Mouse (Mus musculus) adrenal gland, postnatal 10 days (tissue): ENCODE results near the gene Fhod1. TPM values are rescaled to one million over a fixed set of nuclear protein-coding genes. Genes with fewer than 3 reads are reported as not detected.
A peak's percentile ranks its signal among the peaks of the same experiment; 100 is the strongest.
"Not testable (repeated sequence)": the region's sequence is repeated elsewhere in the genome, so short reads cannot be mapped to it uniquely, and the experiment has no call there.

Experiments
- DNase-seq: peaks from one replicate; pipeline ENCODE4 v3.0.0; 2021; ENCODE audit warnings: mixed read lengths
- microRNA-seq: library from miRNA; unstranded; fragments of <30 nt; microRNA quantifications from one replicate; pipeline ENCODE4 v1.2.0, GENCODE M21; 2021
- total RNA-seq, 2 experiments: library from RNA; stranded (reverse); gene quantifications; 2 replicates each; pipeline ENCODE4 v1.2.3; 2021

The Fhod1 gene
- total RNA-seq, 2 experiments from 2014 or later = 11.9 to 16.5 TPM

DNA sequence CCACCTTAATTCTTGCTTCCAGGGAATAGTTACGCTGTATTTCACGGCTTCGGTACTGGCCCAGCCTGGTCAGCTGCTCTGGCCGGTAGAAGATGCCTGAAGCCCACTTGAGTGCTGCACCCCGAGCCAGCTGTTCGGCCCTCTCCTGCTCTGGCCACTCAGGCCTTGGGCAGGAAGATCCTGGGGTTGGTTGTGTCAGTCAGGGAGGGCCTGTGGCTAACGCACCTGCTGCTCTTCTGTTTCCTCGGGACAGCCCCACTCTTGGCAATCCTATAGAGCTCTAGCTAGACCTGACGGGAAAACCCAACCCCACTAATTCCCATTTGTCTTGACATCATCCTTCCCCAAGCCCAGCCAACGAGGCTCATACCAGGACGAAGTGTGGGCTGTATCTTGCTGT lies 52.5 kb downstream of the Fhod1 start:
- DNase-seq = no peak

DNA sequence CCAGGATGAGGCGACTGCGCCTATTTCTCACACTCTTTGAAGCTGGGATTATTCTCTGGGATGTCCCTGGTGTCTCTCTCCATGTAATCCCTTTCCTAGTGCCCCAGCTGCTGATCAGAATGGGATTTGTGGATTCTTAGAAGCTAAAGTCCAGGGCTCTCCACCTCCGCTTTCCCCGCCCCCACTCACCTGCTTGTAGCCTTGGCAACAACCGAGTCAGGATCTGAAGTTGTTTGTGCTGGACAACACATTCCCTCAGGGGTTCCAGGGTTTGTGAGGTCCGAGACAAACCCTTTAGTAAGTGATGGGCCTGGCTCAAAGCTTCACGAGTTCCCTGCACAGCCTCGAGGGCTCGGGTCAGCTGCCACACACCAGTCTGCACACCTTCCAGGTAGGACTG lies 53.0 kb downstream of the Fhod1 start:
- DNase-seq = no peak

DNA sequence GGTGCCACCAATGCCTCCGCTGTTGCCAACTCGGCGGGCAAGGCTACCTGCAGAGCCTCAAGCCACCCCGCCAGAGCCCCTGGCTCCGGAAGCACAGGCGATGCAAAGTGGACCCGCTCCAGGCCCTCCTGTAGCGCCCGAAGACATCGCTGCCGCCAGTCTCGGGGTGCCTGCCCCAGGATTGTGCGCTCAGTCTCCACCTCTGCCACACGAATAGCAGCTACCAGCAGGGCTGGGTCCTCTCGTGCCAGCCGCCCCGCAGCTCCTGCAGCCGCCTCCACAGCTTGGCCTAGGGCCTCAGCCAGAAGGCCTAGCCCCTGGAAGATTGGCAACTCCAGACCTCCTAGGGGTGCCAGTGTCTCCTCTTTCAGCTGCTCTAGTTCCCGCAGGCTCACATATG lies 54.3 kb downstream of the Fhod1 start:
- no peak for DNase-seq

DNA sequence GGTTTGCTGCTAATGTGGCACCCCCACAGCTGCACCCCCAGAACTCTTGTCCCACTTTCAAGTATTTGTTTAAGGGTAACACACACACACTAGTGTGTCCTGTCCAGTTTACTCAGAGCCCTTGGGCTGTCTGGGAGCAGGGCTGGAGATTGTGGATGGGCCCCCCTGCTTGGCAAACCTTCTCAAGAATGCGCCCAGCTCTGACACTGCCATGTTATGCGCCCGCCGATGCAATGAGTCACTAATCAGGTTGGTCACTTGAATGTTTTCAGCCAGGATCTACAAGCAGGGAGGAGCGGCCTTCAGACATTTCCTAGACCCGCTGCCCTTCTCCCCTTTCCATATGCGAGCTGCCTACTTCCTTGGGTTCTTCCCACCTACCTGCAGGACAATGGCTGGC lies 55.3 kb downstream of the Fhod1 start:
- no peak for DNase-seq

DNA sequence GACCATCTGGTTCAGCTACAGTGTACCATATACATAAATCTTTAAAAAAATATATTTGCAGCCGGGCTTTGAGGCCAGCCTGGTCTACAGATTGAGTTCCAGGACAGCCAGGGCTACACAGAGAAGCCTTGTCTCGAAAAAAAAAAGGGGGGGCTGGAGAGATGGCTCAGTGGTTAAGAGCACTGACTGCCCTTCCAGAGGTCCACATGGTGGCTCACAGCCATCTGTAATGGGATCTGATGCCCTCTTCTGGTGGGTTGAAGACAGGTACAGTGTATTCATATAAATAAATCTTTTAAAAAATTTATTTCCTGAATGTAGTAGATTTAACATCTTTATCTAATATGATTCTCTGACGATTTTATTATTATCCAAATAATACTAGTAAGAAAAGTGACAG lies 56.0 kb downstream of the Fhod1 start:
- not testable (repeated sequence) for DNase-seq

DNA sequence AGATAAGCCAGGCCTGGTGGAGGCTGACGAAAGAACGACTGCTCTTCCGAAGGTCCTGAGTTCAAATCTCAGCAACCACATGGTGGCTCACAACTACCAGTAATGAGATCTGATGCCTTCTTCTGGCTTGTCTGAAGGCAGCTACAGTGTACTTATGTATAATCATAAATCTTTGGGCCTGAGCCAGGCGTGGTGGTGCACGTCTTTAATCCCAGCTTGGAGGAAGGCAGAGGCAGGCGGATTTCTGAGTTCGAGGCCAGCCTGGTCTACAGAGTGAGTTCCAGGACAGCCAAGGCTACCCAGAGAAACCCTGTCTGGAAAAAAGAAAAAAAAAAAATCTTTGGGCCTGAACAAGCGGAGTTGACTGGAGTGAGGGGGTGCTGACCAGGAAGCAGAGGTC lies 56.4 kb downstream of the Fhod1 start:
- DNase-seq = not testable (repeated sequence)

DNA sequence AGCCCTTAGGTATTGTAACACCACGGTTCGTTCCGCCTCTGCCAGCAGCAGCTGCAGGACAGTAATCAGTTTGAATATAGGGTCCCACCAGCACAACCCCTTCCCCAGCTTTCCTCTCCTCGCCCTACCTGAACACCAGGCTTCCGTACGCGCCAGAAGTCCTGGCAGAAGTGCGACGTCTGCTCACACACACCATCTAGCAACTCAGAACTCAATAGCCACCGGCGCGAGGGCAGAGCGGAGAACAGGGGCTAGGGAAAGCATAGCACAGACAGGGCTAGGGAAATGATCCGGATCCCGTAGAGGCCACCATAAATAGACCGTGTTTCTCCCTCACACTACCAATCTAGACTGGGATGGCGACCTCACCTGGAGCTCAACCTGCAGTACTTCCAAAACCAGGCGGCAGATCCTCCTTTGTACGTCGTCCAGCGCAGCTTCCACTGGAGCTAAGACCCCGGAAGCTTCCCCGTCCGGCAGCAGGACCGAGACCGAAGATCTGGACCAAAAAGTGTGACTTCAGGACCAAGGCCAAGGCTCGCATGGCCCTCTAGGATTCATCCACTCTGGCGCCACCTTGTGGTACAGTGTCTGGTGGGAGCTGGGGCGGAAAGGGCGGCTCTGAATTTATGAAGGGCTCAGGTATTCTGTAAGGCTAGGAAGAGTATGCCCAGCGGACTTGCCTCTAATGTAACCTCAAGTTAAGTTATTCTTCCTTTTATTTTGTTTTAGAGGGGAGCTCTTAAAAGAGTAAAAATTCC lies 57.0 kb downstream of the Fhod1 start:
- DNase-seq = peak; percentile 95

DNA sequence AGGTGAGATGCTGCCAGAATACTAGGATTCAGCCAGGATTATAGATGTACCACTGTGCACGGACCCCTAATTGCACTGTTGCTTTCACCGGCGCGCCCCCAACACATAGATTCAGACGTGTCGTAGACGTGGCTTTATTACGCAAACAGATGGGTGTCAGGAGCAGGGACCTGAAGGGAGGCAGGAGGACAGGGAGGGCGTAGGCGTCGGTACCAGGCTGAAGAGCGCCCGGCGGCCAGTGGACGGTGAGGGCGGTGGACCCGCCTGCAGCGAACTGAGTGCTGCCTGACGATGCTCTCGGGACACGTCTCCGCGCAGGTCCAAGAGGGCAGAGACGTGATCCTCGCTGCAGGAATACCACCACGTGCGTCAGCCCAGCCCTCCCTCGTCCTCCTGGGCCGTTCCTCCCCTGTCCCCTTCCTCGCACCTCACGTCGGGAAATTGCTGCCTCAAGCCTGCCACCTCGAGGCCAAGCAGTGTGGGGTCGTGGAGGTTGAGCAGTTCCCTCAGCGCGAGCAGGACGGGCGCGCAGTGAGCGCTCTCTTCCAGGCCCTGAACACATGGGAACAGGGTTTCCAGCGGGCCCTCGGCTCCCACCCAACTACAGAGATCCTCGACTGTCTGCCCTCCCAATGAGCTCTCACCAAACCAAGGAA lies 57.8 kb downstream of the Fhod1 start, which contains the start of gene 4931428F04Rik:
4931428F04Rik (minus strand) TSS at position 60 of the 656 bp plus-strand sequence.
- DNase-seq = peak; percentile 64

DNA sequence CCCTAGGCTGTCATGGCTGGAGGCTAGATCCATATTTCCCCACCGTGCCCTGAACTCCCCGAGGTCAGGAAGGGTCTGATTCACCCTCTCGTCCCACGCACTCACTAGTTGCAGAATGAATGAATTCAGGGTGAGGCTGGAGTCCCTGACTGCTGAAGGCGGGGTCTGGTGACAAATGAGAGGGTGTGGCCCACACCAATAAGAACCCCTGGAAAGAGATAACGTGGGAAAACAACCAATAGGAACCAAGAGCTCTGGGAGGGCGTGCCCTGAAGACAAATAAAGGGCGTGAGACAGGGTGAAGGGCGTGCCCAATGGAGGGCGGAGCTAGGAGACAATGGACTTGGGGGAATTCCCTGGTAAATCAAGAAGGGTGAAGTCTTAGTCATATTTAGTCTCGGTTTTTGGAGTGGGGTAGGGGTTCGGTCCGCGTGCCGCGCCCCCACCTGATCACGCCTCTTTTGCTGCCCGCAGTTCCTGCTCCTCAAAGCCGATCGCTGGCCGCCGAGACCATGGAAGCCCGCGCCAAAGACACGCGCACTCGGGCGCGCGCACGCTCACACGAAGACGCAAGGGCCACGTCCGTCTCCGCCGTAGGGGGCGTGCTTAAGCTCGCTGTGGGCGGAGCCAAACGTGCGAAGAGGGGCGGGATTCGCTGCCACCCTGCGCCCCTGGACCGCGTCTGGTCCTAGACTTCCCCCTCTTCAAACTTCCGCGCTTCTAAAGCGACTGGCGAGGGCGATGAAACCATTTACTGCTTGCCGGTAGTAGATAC lies 58.6 kb downstream of the Fhod1 start:
- DNase-seq = peak; percentile 94

DNA sequence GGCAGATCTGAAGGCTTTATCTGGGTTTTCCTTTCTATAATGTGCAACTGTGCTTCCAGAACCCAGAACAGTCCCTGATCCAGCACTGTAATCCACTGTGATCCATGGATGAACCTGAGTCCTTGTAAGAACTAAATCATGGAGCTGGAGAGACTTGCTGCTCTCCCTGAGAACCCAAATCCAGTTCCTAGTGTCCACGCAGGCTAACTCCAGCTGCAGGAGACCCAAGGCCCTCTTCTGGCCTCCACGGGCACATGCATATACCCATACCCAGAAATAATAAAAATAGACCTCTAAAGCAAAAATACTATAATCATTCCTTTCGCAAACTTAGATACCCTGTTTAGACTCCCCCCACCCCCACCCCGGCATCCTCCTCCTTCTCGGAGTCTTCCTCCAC lies 59.5 kb downstream of the Fhod1 start:
- no peak for DNase-seq

DNA sequence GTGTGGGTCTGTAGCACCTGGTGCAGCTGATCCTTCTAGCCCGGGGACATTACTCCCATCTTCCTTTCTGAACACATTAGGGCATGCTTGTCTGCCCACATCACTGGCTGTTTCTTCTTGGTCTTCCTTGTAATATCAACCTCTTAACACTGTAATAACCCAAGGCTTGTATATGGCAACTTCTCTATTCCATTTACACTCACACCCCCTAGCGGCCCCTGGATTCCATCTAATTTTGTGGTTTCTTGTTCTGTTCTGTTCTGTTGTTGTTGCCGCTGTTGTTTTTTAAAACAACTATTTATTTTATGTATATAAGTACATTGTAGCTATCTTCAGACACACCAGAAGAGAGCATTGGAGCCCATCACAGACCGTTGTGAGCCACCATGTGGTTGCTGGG lies 60.8 kb downstream of the Fhod1 start:
- no peak for DNase-seq

DNA sequence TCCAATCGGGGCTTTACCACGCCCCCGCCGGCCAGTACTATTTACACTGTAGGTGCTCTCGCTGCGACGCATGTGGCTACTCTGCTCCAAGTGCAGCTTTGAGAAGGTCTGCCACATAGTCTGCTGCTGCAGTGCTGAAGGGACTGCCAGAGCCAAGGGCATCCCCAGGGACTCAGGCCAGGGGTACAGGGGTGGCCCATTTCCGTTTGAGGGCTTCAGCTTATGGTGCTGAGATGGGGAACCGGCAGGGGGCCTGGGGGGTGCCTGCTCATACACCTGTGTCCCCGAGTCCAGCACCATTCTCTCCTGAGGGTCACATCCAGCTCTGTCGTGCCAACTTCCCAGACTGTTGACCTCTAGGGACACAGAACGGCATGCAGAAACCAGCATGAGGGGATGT lies 62.2 kb downstream of the Fhod1 start:
- no peak for DNase-seq

DNA sequence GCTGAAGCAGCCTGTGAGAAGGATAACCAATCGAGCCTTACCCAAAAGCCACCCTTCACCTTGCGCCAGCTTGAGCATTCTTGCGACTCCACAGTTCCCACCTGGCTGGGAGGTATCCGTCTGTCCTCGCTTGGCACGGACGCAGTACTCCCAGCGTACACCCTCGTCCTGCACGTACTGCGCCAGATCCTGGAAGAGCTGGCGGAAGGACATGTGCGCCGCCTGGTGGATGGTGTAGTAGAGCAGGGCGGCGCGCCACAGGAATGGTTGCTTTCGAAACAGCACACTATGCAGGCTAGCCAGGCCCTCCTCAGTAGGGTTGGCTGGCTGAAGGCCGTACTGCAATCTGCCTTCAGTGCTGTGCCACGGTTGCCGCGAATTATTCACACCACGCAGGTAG lies 64.7 kb downstream of the Fhod1 start:
- peak; percentile 79 for DNase-seq

DNA sequence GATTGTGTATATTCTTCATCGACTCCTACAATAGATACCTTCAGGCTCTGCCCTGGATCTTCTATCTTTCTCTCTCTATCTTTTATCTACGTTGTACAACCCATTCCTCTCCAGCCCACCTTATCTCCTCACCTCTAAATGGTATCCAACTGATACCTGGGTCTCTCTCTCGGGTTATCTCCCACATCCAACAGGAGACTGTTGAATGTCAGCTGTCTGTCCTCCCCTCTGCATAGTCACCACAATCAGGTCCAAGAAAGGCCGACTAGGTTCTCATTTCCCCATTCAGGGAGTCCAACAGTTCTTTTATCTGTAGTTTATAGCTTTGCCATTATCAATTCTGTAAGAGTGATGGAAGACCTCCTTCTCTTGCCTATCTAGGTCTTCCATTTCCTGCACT lies 65.5 kb downstream of the Fhod1 start:
- DNase-seq = no peak

DNA sequence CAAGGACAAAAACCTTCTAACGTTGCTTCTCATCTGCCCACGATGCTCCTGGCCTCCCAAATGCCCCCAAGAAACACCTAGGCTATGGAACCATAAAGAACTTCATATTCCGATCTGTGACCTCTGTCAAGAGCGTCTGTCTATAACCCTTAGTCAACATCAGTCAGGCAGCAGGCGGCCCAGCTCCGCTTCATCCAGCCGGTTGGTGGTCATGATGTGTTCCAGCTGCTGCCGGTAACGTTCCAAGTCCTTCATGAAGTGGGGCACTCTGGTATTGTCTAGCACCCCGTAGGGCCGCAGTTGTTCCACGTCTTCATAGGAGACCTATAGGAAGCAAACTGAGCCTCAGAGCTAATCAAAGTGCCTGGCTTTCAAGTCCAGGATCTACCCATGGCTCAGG lies 65.9 kb downstream of the Fhod1 start:
- no peak for DNase-seq

DNA sequence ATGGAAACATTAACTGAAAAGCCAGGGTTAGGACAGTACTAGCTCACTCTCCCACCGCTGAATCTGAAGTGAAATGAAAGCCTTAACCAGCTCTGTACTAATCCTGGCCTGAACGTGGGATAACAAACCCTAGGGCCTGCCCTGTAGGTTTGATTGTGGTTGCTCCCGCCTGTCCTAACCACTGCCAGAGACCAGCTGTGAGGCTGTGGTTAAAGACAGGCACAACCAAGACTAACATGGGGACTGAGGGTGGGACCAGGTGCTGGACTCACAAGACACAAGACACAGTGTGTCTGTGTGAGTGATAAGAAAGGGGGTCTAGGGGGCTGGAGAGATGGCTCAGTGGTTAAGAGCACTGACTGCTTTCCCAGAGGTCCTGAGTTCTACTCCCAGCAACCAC lies 67.2 kb downstream of the Fhod1 start:
- no peak for DNase-seq

Small RNA genes lying within 50 kb of the gene (microRNA-seq; reads per million reads assigned to microRNA genes)
- not detected for gene Gm27320
- 2,049 reads per million, percentile 83 among the genes with 10 or more reads in this experiment for gene Mir328

Other genes starting within 250 kb of the Fhod1 start
- gene Ces4a, start 216.2 kb downstream of the Fhod1 start, total RNA-seq = not detected
- gene Cbfb, start 177.3 kb downstream of the Fhod1 start, total RNA-seq = 10 to 100 TPM; 47.2 to 50.2 TPM
- gene D230025D16Rik, start 122.8 kb downstream of the Fhod1 start, total RNA-seq = 10 to 100 TPM; 32.3 to 35.6 TPM
- 1 to 10 TPM; 7.7 to 7.9 TPM for gene B3gnt9, start 92.8 kb downstream of the Fhod1 start, total RNA-seq
- gene Tradd, start 83.3 kb downstream of the Fhod1 start, total RNA-seq = 10 to 100 TPM; 12.9 to 13.3 TPM
- gene Fbxl8, start 83.3 kb downstream of the Fhod1 start, total RNA-seq = 1 to 10 TPM; 3.2 to 3.6 TPM
- 1 to 10 TPM in 1 of 2 experiments, under 1 TPM in 1; 0.84 to 1.4 TPM for gene Hsf4, start 78.2 kb downstream of the Fhod1 start, total RNA-seq
- 10 to 100 TPM in 1 of 2 experiments, 1 to 10 TPM in 1; 9.4 to 13.1 TPM for gene Nol3, start 71.8 kb downstream of the Fhod1 start, total RNA-seq
- gene 4931428F04Rik, start 58.1 kb downstream of the Fhod1 start, total RNA-seq = 1 to 10 TPM; 4.8 to 6.9 TPM
- 10 to 100 TPM; 14.2 to 22.8 TPM for gene Exoc3l, start 51.9 kb downstream of the Fhod1 start, total RNA-seq
- 10 to 100 TPM; 36.3 to 41.6 TPM for gene E2f4, start 50.3 kb downstream of the Fhod1 start, total RNA-seq
- 1 to 10 TPM; 6.1 to 6.2 TPM for gene Elmo3, start 42.4 kb downstream of the Fhod1 start, total RNA-seq
- gene Lrrc29, start 21.7 kb downstream of the Fhod1 start, total RNA-seq = 1 to 10 TPM; 5.9 to 7.9 TPM
- gene Tmem208, start 21.6 kb downstream of the Fhod1 start, total RNA-seq = 10 to 100 TPM; 43.7 to 45.4 TPM
- 1 to 10 TPM; 1.5 to 2.6 TPM for gene Slc9a5, start 890 bp upstream of the Fhod1 start, total RNA-seq
- under 1 TPM; 0.36 to 0.51 TPM for gene Plekhg4, start 25.3 kb upstream of the Fhod1 start, total RNA-seq
- gene Kctd19, start 65.5 kb upstream of the Fhod1 start, total RNA-seq = under 1 TPM; 0.15 to 0.33 TPM
- 1 to 10 TPM; 3.3 to 3.8 TPM for gene Lrrc36, start 65.6 kb upstream of the Fhod1 start, total RNA-seq
- gene Tppp3, start 123.6 kb upstream of the Fhod1 start, total RNA-seq = 100 to 1,000 TPM in 1 of 2 experiments, 10 to 100 TPM in 1; 67.9 to 106 TPM
- 10 to 100 TPM; 15.1 to 18.4 TPM for gene Zdhhc1, start 148.9 kb upstream of the Fhod1 start, total RNA-seq
- gene Hsd11b2, start 170.8 kb upstream of the Fhod1 start, total RNA-seq = 1 to 10 TPM; 1.9 to 2.5 TPM
- 10 to 100 TPM; 92.8 to 94.0 TPM for gene Atp6v0d1, start 218.1 kb upstream of the Fhod1 start, total RNA-seq